Mouse (Mus musculus) fibroblast of lung, adult 2 months (primary cell): ENCODE data around the gene Ubb.
"Not testable (repeated sequence)": the region's sequence is repeated elsewhere in the genome, so short reads cannot be mapped to it uniquely, and the experiment has no call there.

Experiments used
- DNase-seq: peaks from one replicate; pipeline ENCODE4 v3.0.0-alpha.2; 2011; ENCODE audit warnings: low read depth

Gene Ubb

GRCm38 (mm10) chr11:62550727-62551225 is at the start of gene Ubb:
Gene Ubb (plus strand): TSS chr11:62551171.
- DNase-seq = peak; percentile 99

GRCm38 (mm10) chr11:62507683-62508082 is 43.3 kb upstream of the Ubb start:
- DNase-seq = no peak

GRCm38 (mm10) chr11:62508365-62508764 is 42.6 kb upstream of the Ubb start:
- DNase-seq = not testable (repeated sequence)

- DNase-seq = not testable (repeated sequence)
Measured at GRCm38 (mm10) chr11:62508816-62509215, 42.2 kb upstream of the Ubb start.

GRCm38 (mm10) chr11:62509571-62509970 is 41.4 kb upstream of the Ubb start:
- DNase-seq = no peak

GRCm38 (mm10) chr11:62510956-62511355 is 40.0 kb upstream of the Ubb start:
- DNase-seq = no peak

GRCm38 (mm10) chr11:62511444-62512202 is 39.3 kb upstream of the Ubb start:
- no peak for DNase-seq

- DNase-seq = no peak
Measured at GRCm38 (mm10) chr11:62512529-62513080, 38.4 kb upstream of the Ubb start.

- no peak for DNase-seq
Measured at GRCm38 (mm10) chr11:62513311-62513710, 37.7 kb upstream of the Ubb start.

- DNase-seq = no peak
Measured at GRCm38 (mm10) chr11:62518991-62519390, 32.0 kb upstream of the Ubb start.

- DNase-seq = no peak
Measured at GRCm38 (mm10) chr11:62522283-62522682, 28.7 kb upstream of the Ubb start.

- no peak for DNase-seq
Measured at GRCm38 (mm10) chr11:62537089-62537488, 13.9 kb upstream of the Ubb start.

GRCm38 (mm10) chr11:62537590-62537989 is 13.4 kb upstream of the Ubb start:
- no peak for DNase-seq

GRCm38 (mm10) chr11:62538321-62539088 is 12.5 kb upstream of the Ubb start:
- DNase-seq = no peak

GRCm38 (mm10) chr11:62539089-62539890 is 11.7 kb upstream of the Ubb start, which contains the start of gene Cenpv:
Gene Cenpv (minus strand): TSS chr11:62539261.
- DNase-seq = no peak

GRCm38 (mm10) chr11:62540167-62540566 is 10.8 kb upstream of the Ubb start:
- DNase-seq = no peak

- DNase-seq = no peak
Measured at GRCm38 (mm10) chr11:62540969-62541368, 10.0 kb upstream of the Ubb start.

GRCm38 (mm10) chr11:62541581-62541980 is 9.4 kb upstream of the Ubb start:
- no peak for DNase-seq

- DNase-seq = no peak
Measured at GRCm38 (mm10) chr11:62543991-62544390, 7.0 kb upstream of the Ubb start.

- peak; percentile 79 for DNase-seq
Measured at GRCm38 (mm10) chr11:62549782-62550181, 1.2 kb upstream of the Ubb start.

- peak; percentile 58 for DNase-seq
Measured at GRCm38 (mm10) chr11:62550227-62550685, 715 bp upstream of the Ubb start.
